Mouse (Mus musculus): Measurements from ENCODE around the gene Aatk.

GRCm38 (mm10) chr11:120070286-120070930, 23.4 kb upstream of the Aatk start:
- no peak for TF ChIP-seq CHD2 (IDR thresholded peaks at IDR 0.05; ENCODE audit: low read depth, low read length)
- TF ChIP-seq HCFC1 (IDR thresholded peaks at IDR 0.05; ENCODE audit: borderline replicate concordance, insufficient read depth, low read length): no peak
- TF ChIP-seq ZNF384 (IDR thresholded peaks at IDR 0.05; ENCODE audit: low read depth, low read length): no peak
- no peak for TF ChIP-seq MAFK (IDR thresholded peaks at IDR 0.05; ENCODE audit: insufficient read depth, low read depth, low read length)

All from ES-E14 (cell line).